Mouse (Mus musculus) MEL (cell line): Measurements from ENCODE around the gene Vmn2r86.

Experiments
- CTCF ChIP-seq, 3 experiments: IDR thresholded peaks in 2 of 3; conservative IDR thresholded peaks in 1 of 3; 2 replicates each; pipeline ENCODE4 v1.5.1; 2011 to 2012; ENCODE audit warnings: low read length in 3 of 3, low read depth in 2 of 3, mild to moderate bottlenecking in 2 of 3, improper control_type of control experiment in 1 of 3, inconsistent platforms in 1 of 3, mixed read lengths in 1 of 3, moderate library complexity in 1 of 3; ENCODE audit not compliant: control insufficient read depth in 1 of 3, insufficient read depth in 1 of 3, poor library complexity in 1 of 3, severe bottlenecking in 1 of 3
- E2F4 ChIP-seq: IDR thresholded peaks from 2 replicates; pipeline ENCODE4 v1.6.1; 2011; ENCODE audit warnings: low read depth, low read length, improper control_type of control experiment, borderline replicate concordance
- JUND ChIP-seq: IDR thresholded peaks from 2 replicates; pipeline ENCODE4 v1.6.1; 2011; ENCODE audit warnings: low read depth, mild to moderate bottlenecking, improper control_type of control experiment, low read length
- MXI1 ChIP-seq: IDR thresholded peaks from 2 replicates; pipeline ENCODE4 v1.6.1; 2011; ENCODE audit warnings: mild to moderate bottlenecking, low read depth, low read length, improper control_type of control experiment
- POLR2A ChIP-seq, 2 experiments: IDR thresholded peaks; 2 replicates each; pipeline ENCODE4 v1.6.1; 2011 to 2012; ENCODE audit warnings: low read length in 2 of 2, mild to moderate bottlenecking in 2 of 2, control low read depth in 1 of 2, improper control_type of control experiment in 1 of 2, low read depth in 1 of 2, moderate library complexity in 1 of 2; ENCODE audit not compliant: control insufficient read depth in 1 of 2, insufficient read depth in 1 of 2, poor library complexity in 1 of 2
- SIN3A ChIP-seq: IDR thresholded peaks from 2 replicates; pipeline ENCODE4 v1.6.1; 2012; ENCODE audit warnings: low read length, improper control_type of control experiment, inconsistent platforms
- SMC3 ChIP-seq: IDR thresholded peaks from 2 replicates; pipeline ENCODE4 v1.6.1; 2011; ENCODE audit warnings: low read depth, low read length, improper control_type of control experiment
- ZC3H11A ChIP-seq: IDR thresholded peaks from 2 replicates; pipeline ENCODE4 v1.6.1; 2012; ENCODE audit warnings: low read depth, mild to moderate bottlenecking, inconsistent platforms, low read length, improper control_type of control experiment

DNA sequence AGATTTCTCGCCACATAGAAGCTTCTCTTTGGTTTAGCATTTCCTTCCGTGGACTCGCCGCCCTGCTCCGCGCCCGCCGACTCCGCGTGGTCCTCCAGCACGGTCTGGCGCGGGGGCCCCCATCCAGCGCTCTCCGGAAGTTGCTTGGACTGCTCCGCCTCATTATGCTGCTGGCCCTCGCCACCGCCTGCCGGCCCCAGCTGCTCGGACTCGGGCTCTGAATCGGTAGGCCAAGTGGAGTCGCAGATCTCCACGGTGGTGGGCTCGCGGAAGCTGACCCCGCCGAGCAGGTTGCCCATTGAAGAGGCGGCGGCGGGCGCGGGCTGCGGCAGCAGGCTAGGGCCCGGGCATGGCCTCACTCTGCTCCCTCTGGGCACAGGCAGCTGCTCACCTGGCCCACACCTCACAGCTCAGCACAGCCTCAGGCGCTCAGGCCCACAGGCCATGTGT is 14.5 kb upstream of the Vmn2r86 start:
- TF ChIP-seq CTCF (IDR thresholded peaks at IDR 0.05 in 2 of 3, conservative IDR thresholded peaks at IDR 0.05 in 1 of 3; ENCODE audit: control insufficient read depth in 1 of 3, insufficient read depth in 1 of 3, low read depth in 2 of 3, low read length in 3 of 3, poor library complexity in 1 of 3, severe bottlenecking in 1 of 3) (no peak), SIN3A (no peak), SMC3 (no peak), POLR2A (IDR thresholded peaks at IDR 0.05; ENCODE audit: control insufficient read depth in 1 of 2, insufficient read depth in 1 of 2, low read depth in 1 of 2, low read length in 2 of 2, poor library complexity in 1 of 2) (no peak), ZC3H11A (no peak), JUND (no peak), MXI1 (no peak), E2F4 (no peak)
